Mouse (Mus musculus): ENCODE measurements at regions not wholly inside any gene's neighbourhood (a gene's known extent, or its start where the extent isn't known, plus 50 kb on each side); places are given as distances from the start of the nearest gene placed in this dataset.

DNA sequence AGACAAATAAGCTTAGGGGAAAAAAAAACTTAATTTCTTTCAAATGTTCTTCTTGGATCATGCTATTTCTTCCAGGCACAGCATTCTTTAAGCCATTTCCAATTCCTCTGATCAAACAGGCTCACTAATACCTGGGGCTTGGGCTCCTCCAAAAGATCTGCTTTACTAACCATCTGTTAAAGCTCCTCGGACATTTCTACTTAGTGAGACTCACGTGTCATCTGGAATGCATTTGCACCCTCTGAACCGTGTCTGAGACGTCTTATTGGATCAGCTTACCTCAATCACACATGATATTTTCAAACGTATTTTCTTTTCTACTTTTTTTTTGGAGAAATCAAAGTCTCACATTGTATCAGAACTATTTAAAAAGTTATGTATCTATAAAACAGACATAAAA lies 132.4 kb downstream of the Npr3 start:
- no peak for DNase-seq (ENCODE audit: low spot score in 2 of 2)

DNA sequence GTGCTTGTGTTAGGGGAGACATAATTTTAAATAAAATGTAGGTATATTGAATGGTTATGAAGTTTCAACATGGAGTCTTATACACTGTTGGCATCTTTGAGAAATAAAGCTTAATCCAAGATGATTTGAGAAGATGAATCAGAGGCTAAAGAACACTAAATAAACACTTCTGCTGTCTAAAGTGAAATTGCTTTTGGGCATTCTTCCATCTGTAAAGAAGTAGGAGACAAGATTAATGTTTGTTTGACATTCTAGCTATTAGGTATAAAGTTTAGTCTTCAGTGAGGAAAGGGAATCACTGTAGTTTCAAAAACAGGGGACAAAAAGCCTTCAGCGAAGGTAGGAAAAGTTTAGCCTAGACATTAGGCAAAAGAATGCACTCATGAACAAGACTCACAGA lies 136.5 kb downstream of the Npr3 start:
- no peak for DNase-seq (ENCODE audit: low spot score in 2 of 2)

DNA sequence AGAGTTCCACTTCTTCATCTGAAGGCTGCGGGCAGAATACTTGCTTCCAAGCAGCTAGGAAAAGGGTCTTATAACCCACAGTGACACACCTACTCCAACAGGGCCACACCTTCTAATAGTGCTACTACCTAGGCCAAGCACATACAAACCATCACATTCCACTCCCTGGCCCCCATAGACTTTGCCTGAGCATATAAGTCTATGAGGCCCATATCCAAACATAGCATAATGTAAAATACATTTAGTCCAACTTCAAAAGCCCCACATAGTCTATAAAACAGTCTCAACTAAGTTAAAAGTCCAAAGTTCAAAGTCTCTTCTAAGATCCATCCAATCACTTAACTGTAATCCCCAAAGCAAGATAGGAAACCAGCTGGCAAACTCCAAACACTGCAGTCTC lies 149.1 kb downstream of the Npr3 start:
- DNase-seq (ENCODE audit: low spot score in 2 of 2), result no peak

DNA sequence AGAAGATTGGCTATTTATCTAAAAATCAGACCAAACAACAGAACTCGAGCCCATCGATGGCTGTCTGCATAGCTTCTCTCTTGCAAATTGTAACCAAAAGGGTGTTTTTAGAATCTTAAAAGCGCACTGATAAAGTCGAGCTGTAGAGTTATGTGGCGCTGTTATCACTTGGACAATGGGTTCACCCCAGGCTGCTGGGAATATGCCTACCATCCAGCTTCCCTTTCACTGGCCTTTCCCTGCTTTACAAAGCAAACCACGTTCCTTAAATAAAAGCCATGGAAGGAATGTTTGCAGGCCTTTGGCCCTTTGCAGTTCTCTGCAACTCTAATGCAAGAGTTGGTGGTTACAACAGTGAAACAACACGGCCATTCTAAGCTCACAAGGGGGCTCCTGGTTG lies 150.3 kb downstream of the Npr3 start:
- DNase-seq (ENCODE audit: low spot score in 2 of 2), result no peak

- DNase-seq (ENCODE audit: low spot score in 2 of 2), result peak; percentile 56 to 71
These were observed 153.9 kb downstream of the Npr3 start for GRCm38 (mm10) chr15:11753216-11753615.

GRCm38 (mm10) chr15:11750893-11751292 lies 156.2 kb downstream of the Npr3 start:
- no peak for DNase-seq (ENCODE audit: low spot score in 2 of 2)

- DNase-seq (ENCODE audit: low spot score in 2 of 2), result peak; percentile 27 to 39
These were observed 157.6 kb downstream of the Npr3 start for GRCm38 (mm10) chr15:11749509-11749908.

DNA sequence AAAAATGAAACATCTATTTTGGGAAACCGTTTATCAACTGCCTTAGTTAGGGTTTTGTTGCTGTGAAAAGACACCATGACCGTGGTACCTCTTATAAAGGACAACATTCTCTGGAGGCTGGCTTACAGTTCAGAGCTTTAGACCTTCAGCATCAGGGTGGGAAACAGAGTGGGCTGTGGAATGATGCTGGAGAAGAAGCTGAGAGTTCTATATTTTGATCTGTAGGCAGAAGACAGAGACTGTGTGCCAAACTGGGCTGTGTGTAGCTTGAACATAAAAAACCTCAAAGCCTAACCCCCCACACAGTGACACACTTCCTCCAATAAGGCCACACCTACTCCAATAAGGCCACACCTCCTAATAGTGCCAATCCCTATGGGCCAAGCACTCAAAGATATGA lies 158.8 kb downstream of the Npr3 start:
- DNase-seq (ENCODE audit: low spot score in 2 of 2), result no peak

- no peak for DNase-seq (ENCODE audit: low spot score in 2 of 2)
These were observed 160.3 kb downstream of the Npr3 start for GRCm38 (mm10) chr15:11746754-11747153.

GRCm38 (mm10) chr15:11745629-11746372 lies 161.3 kb downstream of the Npr3 start:
- DNase-seq (ENCODE audit: low spot score in 2 of 2), result no peak

- DNase-seq (ENCODE audit: low spot score in 2 of 2), result peak in 1 of 2 experiments; percentile 24
These were observed 162.2 kb downstream of the Npr3 start for GRCm38 (mm10) chr15:11744903-11745302.

DNA sequence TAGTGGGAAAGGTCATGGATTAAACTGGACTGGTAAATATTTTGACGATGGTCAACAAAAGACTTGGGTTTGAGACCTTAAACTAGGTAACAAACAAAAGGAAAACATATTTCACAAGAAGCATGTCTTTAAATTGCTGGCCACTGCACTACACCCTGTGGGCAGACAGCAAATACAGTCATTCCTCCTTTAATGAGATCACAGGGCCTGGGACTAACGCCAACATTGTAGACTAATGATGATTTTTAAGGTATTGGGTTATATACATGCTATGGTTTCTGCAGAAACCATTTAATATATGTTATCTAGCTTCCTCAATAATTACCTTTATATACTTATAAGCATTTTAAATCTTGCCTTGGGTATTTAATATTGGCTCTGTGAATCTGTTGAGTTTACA lies 162.8 kb downstream of the Npr3 start:
- no peak for DNase-seq (ENCODE audit: low spot score in 2 of 2)

DNA sequence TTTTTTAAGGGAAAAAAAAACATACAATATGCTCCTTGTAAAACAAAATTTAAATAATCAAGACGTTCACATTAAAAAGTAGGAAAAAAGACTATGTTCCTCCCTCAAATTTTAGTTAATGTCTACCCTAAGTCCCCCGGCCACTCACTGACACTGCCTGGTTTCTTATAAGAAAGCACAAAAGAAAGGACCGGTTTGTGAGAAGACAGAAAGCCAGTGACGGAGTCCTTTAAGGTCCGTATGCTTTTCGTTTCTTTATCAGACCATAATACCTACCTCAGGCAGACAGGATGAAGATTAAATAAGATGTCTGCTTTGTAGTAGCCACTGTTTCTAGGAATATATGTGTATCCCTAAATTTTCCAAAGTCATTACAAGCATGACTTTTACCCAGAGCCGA lies 164.3 kb downstream of the Npr3 start:
- DNase-seq (ENCODE audit: low spot score in 2 of 2), result no peak

- DNase-seq (ENCODE audit: low spot score in 2 of 2), result no peak
These were observed 164.7 kb downstream of the Npr3 start for GRCm38 (mm10) chr15:11742346-11742729.

DNA sequence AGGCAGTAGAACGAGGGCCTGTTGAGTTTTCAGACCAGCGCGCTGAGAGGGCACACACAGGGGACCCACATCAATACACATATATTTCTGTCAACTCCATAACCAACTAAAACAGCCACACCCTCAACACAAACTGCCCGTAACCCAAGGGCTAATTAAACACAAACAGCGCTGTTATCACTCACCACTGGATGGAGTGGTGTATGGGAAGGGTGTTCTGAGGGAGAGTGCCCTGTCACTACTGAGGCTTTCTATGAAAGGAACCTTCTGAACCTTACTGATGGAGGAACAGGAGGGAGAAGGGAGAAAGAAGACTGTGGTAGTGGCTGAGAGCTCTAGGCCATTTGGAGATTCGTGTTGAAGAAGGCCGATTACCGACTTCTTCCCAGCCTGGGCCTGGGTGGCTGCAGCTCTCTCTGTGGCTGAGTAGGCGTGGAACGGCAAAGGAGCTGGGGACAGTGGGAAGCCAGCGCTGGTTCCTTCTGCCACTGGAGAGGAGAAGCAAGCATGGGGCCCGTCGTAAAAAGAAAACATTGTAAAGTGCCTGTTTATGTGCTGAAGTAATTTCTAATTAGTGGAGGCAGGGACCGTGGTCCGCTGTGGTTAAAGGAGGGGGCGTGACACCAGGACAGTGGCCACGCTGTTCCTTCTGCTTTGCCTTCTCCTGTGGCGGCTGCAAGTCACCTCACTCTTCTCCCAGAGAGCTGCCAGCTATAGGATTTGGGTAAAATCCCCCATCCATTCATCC lies 165.3 kb downstream of the Npr3 start:
- no peak for DNase-seq (ENCODE audit: low spot score in 2 of 2)

GRCm38 (mm10) chr15:11737436-11738000 lies 169.6 kb downstream of the Npr3 start:
- DNase-seq (ENCODE audit: low spot score in 2 of 2), result no peak

- DNase-seq (ENCODE audit: low spot score in 2 of 2), result no peak
These were observed 172.3 kb downstream of the Npr3 start for GRCm38 (mm10) chr15:11734639-11735265.

DNA sequence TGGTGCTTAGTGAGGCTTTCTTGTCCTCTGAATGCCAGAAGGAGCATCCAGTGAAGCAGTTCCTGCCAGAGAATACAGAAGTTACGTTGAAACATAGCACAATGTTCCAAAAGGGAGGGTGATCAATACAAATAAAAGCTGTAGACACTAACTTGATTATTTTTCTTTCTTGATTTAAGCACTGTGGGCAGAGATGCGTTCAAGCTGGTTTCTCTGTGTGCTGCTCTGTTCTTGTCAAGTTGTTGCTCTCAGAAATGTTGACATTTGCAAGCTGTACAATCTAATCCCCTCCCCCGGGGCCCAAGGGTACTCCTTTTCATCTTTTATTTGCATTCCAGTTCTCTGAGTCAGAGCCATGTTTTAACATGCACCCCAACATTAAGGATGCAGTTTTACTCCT lies 177.7 kb downstream of the Npr3 start:
- DNase-seq (ENCODE audit: low spot score in 2 of 2), result peak; percentile 22 to 70

GRCm38 (mm10) chr15:11725620-11726530 lies 181.2 kb downstream of the Npr3 start:
- no peak for DNase-seq (ENCODE audit: low spot score in 2 of 2)

DNA sequence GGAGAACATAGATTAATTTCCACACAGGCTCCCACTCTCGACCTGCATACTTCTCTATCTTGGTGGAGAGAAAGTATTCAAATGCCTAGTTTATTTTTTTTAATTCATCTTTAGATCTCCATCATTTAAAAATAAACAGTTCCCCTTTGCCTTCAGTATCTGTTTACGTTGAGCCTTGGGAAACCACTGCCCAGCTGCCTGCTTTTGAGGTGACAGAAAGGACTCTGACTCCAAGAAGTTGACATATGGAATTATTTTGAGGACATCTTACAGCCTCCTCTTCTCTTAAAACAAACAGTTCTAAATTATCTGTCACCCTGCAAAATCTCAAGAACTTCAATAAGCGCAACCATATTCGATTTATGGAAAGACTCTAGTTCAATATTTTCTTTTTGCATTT lies 186.4 kb downstream of the Npr3 start:
- no peak for DNase-seq (ENCODE audit: low spot score in 2 of 2)

Measured in layer of hippocampus, adult 18-20 months (tissue).